In genomic region chr1:134106719-134107118, GRCm38 (mm10) we compare ENCODE assay signal across 8 mouse cellular contexts. TPM values are rescaled to one million over a fixed set of nuclear protein-coding genes. Genes with fewer than 3 reads are reported as not detected.
DNase-seq lines count a peak whose midpoint lies in the region; ATAC-seq and TF ChIP-seq lines count a peak whose summit lies in the region.

No protein-coding gene starts in this region.

- H3K9me3 ChIP-seq in heart, postnatal 0 days (replicated peaks; ENCODE audit: control insufficient read depth, low read length): no peaks in the 10 kb centered on the region
- H3K9me3 ChIP-seq in limb, embryonic 10.5 days (replicated peaks): no peaks in the 10 kb centered on the region

- WGBS in heart, postnatal 0 days: 3% methylated on average over 5 of the region's 5 CpGs
- WGBS in limb, embryonic 10.5 days: 5% methylated on average over 5 of the region's 5 CpGs

- TF ChIP-seq POLR2A in cortical plate, adult 2 months (IDR thresholded peaks at IDR 0.05; ENCODE audit: extremely low read depth, insufficient read depth, low read length): no peak

- no peaks in the 10 kb centered on the region for H3K27me3 ChIP-seq in heart, postnatal 0 days (ENCODE audit: control insufficient read depth, insufficient read depth, low read length)
- H3K27me3 ChIP-seq in limb, embryonic 10.5 days (ENCODE audit: low read depth, poor library complexity, severe bottlenecking): peaks cover 12% of the 10 kb centered on the region

- peak; percentile 73 for TF ChIP-seq CTCF in cortical plate, adult 2 months (IDR thresholded peaks at IDR 0.05; ENCODE audit: extremely low read depth, insufficient read depth, low read length)
- peak; percentile 85 for TF ChIP-seq CTCF in heart, postnatal 0 days (IDR thresholded peaks at IDR 0.05; ENCODE audit: low read depth)

- H3K4me1 ChIP-seq in cortical plate, adult 2 months (ENCODE audit: control insufficient read depth, insufficient read depth, low read length): no peaks in the 10 kb centered on the region
- peaks cover 11% of the 10 kb centered on the region for H3K4me1 ChIP-seq in heart, postnatal 0 days (ENCODE audit: control insufficient read depth, insufficient read depth)
- no peaks in the 10 kb centered on the region for H3K4me1 ChIP-seq in limb, embryonic 10.5 days

- H3K27ac ChIP-seq in cortical plate, adult 2 months (ENCODE audit: insufficient read depth, low read length): no peak overlapping the region
- no peak overlapping the region for H3K27ac ChIP-seq in heart, postnatal 0 days (ENCODE audit: low read depth)
- H3K27ac ChIP-seq in limb, embryonic 10.5 days: no peak overlapping the region

- no peak overlapping the region for H3K4me2 ChIP-seq in heart, postnatal 0 days (ENCODE audit: low read depth, low read length)

- no peak for TF ChIP-seq EP300 in heart, postnatal 0 days (IDR thresholded peaks at IDR 0.05; ENCODE audit: low read depth)

- H3K4me3 ChIP-seq in cortical plate, adult 2 months (ENCODE audit: insufficient read depth, low read length): no peak overlapping the region
- no peak overlapping the region for H3K4me3 ChIP-seq in heart, postnatal 0 days (ENCODE audit: low read depth, low read length)
- no peak overlapping the region for H3K4me3 ChIP-seq in limb, embryonic 10.5 days

- ATAC-seq in heart, postnatal 0 days (ENCODE audit: insufficient read depth, low read depth): no peak

- H3K9ac ChIP-seq in heart, postnatal 0 days (replicated peaks; ENCODE audit: low read depth, low read length): no peak overlapping the region

- DNase-seq in ovary, postnatal 36 days (ENCODE audit: low spot score): peak; percentile 45
- no peak for DNase-seq in ovary, adult 18-20 months (ENCODE audit: low spot score)
- peak; percentile 72 for DNase-seq in ZHBTc4 (ENCODE audit: low read depth, low spot score)
- peak; percentile 48 for DNase-seq in heart, postnatal 0 days (ENCODE audit: low spot score)
- peak; percentile 61 for DNase-seq in limb, embryonic 10.5 days (ENCODE audit: low spot score)
- peak; percentile 60 to 74 for DNase-seq in natural killer cell, adult 2 months (ENCODE audit: low spot score in 2 of 2)
- peak; percentile 68 to 70 for DNase-seq in thymus, postnatal 36 days

- no peaks in the 10 kb centered on the region for H3K36me3 ChIP-seq in heart, postnatal 0 days (replicated peaks; ENCODE audit: control insufficient read depth, insufficient read depth, low read length)
- no peaks in the 10 kb centered on the region for H3K36me3 ChIP-seq in limb, embryonic 10.5 days

RNA-seq across cellular contexts. Expression of gene Chit1, which starts 4.3 kb away (rescaled TPM):
- 0.13 and 0.19 TPM in 2 replicates for polyA plus RNA-seq in cortical plate, adult 2 months (2012; rRNA removed)
- total RNA-seq in heart, postnatal 0 days (2014; rRNA removed; ENCODE audit: low replicate concordance): 0.76 and 1.5 TPM in 2 replicates
- polyA plus RNA-seq in heart, postnatal 0 days (2015; fragmentation: Nextera tagmentation; extraction: Ambion mirVana): 0.19 and 0.30 TPM in 2 replicates
- polyA plus RNA-seq in limb, embryonic 10.5 days (2016; fragmentation: Nextera tagmentation; extraction: Ambion mirVana): not detected in 2 replicates

RNA-seq across cellular contexts. Expression of gene Btg2, which starts 27.8 kb away (rescaled TPM):
- 16.0 and 19.8 TPM in 2 replicates for polyA plus RNA-seq in cortical plate, adult 2 months (2012; rRNA removed)
- total RNA-seq in heart, postnatal 0 days (2014; rRNA removed; ENCODE audit: low replicate concordance): 46.8 and 52.9 TPM in 2 replicates
- polyA plus RNA-seq in heart, postnatal 0 days (2015; fragmentation: Nextera tagmentation; extraction: Ambion mirVana): 27.4 and 33.7 TPM in 2 replicates
- polyA plus RNA-seq in limb, embryonic 10.5 days (2016; fragmentation: Nextera tagmentation; extraction: Ambion mirVana): 10.1 and 17.7 TPM in 2 replicates
